Mouse (Mus musculus) T-cell, adult 66 days (primary cell): ENCODE measurements around the gene Gba. TPM values are rescaled to one million over a fixed set of nuclear protein-coding genes. Genes with fewer than 3 reads are reported as not detected.

Experiments used
- total RNA-seq, 2 experiments: library from RNA; stranded (reverse); gene quantifications; 3 replicates in 1 of 2; 4 replicates in 1 of 2; pipeline ENCODE4 v1.2.4; 2023

The Gba gene
- total RNA-seq = 10 to 100 TPM; 64.0 to 68.6 TPM

GRCm38 (mm10) chr3:89202253-89203141 is at the start of gene Gba:
Gene Gba (plus strand): TSS chr3:89202928.

DNA sequence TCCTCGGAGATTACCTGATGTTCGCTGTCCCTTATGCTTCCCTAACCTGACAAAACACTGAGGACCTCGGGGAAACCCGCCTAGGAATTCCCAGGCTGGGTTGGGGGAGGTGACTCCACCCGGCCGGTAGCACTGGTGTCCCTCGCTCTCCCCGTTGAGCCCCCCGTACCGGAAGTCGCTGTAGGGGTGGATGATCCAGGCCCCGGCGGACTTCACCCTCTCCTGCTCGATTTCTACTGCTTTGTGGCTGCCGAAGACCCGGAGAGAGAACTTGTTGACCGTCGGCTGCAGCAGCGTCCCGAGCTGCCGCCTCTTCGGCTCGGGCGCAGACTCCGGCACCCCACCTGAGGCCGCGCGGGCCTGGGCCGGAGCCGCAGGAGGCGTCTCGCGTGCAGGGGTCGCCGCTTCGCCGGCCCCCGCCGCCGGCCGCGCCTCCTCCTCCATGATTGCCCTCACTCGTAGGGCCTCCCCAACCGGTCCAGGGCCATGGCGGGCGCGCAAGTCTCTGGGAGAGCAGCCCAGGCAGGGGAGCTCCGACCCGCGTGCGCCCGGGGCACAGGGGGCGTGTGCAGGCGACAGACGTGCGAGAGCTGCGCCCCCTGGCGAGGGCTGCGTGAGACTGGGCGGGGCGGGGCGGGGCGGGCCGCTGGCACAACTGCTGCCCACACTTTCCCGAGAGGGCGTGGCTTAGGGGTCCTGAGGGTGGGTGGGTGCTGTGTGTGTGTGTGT is 42.9 kb upstream of the Gba start, which contains the start of gene Hcn3:
Gene Hcn3 (minus strand): TSS at position 581 of the 729 bp plus-strand sequence.

GRCm38 (mm10) chr3:89164506-89165267 is 38.0 kb upstream of the Gba start, which contains the start of gene Clk2:
Gene Clk2 (plus strand): TSS chr3:89164795.

DNA sequence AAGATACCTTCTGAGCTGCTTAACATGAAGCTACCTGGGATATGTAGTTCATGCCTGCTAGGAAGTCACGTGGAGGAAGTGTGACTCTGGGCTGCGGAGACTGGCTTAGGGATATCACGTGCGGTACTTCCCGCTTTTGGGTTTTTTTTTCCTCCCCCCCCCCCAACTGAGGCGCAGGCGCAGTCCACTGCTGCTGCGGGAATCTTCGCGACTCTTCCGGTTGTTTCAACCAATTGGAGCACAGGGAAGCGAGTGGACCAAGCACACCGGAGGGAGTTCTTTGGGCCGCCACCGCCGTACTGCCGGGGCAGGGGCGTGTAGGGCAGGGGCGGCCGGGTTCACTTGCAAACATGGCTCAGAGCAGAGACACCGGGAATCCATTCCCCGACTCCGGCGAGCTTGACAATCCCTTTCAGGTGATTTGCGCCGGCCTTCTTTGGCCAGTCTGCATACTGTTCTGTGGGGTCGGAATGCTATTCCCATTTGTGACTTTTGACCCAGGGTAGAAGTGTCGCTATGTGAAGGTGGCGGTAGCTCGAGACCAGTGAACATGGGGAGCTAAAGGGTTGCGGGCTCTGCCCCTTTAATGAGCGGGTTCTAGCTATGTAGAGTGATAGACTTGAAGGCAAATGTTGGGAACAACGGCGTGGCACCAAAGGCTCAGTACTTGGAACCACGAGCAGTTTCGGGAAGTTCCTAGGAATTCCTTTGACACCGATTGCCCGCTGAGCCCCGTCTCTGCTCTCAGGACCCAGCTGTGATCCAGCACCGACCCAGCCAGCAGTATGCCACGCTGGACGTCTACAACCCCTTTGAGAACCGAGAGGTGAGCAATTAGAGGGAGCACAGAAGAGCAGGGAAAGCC is 25.3 kb upstream of the Gba start, which contains the start of gene Scamp3:
Gene Scamp3 (plus strand): TSS at position 232 of the 865 bp plus-strand sequence.

GRCm38 (mm10) chr3:89183058-89183958 is 19.4 kb upstream of the Gba start, which contains the start of gene Fam189b:
Gene Fam189b (plus strand): TSS chr3:89183143.

DNA sequence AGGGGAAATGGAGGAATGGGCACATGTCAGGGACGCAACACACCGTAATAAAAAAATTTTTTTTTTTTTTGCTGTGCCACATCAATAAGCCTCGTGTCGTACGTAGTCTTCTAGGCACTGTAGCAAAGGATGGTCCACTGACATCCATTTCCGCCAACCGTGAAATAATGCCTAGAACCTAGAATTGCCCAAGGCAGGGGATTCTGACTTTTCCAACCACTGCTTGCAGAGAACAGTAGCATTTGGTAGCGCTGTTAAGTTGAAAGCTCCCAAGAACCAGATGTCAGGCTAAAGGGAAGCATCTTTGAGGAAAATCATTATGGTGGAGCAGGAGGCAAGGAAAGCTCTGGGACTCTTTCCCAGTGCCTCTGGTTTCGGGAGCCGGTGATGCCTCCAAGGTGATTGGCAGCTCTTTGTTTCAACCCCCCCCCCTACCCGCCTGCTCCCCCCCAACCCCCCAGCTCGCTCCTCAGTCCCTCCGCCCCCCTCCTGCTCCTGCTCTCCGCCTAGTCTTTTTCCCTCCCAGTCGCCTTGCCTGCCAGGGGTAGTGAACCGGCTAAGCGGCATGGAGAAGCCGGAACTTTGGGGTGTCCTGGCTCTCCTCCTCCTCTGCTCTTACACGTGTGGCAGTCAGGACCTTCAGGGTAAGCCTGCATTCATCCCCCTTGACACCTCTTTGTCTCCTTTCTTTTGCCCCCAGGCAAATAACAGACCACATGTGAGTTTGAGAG is 12.1 kb downstream of the Gba start, which contains the start of gene Thbs3:
Gene Thbs3 (plus strand): TSS at position 500 of the 731 bp plus-strand sequence.

GRCm38 (mm10) chr3:89226900-89227299 is 24.2 kb downstream of the Gba start, which contains the start of gene Mtx1:
Gene Mtx1 (minus strand): TSS chr3:89227088.

DNA sequence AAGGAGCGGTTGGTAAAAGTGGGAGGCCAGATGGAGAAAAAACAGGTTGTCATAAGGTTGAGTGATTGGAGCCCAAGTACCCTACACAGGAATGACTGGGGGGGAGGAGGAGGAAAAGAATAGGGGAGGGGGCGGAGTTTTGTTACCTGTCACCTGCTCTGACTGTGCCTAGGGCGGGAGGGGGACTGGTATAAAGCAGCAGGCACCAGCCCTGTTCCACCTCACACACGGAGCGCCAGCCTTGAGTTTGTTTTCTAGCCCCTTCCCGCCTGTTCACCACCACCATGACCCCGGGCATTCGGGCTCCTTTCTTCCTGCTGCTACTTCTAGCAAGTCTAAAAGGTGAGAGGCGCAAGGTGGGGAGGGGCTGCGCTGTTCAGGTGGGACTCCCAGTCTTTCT is 26.1 kb downstream of the Gba start, which contains the start of gene Muc1:
Gene Muc1 (plus strand): TSS at position 222 of the 400 bp plus-strand sequence.

DNA sequence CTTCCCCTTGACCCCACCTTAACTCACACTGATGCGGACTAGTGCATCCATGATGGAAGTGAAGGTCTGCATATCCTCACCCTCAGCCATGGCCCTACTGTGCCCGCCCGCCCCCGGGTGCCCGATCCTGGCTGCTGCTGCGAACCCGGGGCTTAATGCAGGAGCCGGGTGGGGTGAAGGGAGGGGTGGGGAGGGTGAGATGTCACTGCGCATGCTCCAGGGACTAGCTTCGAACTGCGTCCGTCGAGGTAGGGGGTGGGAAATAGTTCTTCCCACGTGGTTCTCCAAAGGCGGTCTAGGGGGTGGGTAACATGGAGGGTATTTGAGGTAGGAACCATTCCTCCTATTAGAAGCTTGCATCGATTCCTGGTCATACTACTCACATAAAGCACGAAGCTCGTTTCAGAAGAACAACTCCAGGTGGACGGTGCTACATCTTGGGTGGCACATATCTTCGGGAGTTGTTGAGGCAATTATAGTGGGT is 43.0 kb downstream of the Gba start, which contains the start of gene Krtcap2:
Gene Krtcap2 (plus strand): TSS at position 279 of the 484 bp plus-strand sequence.

GRCm38 (mm10) chr3:89246261-89247100 is 43.8 kb downstream of the Gba start, which contains the start of gene Trim46:
Gene Trim46 (minus strand): TSS chr3:89246309.

Other genes starting within 250 kb of the Gba start
- 10 to 100 TPM; 61.7 to 65.0 TPM for gene Rusc1, start 109.6 kb upstream of the Gba start, total RNA-seq
- under 1 TPM in 1 of 2 experiments, not detected in 1; 0.26 TPM for gene Gm43738, start 101.8 kb upstream of the Gba start, total RNA-seq
- gene Fdps, start 101.0 kb upstream of the Gba start, total RNA-seq = 10 to 100 TPM; 32.7 to 40.2 TPM
- under 1 TPM; 0.74 to 0.96 TPM for gene Pklr, start 66.8 kb upstream of the Gba start, total RNA-seq
- 10 to 100 TPM; 11.3 to 14.4 TPM for gene Hcn3, start 42.7 kb upstream of the Gba start, total RNA-seq
- gene Clk2, start 38.1 kb upstream of the Gba start, total RNA-seq = 100 to 1,000 TPM; 123 to 131 TPM
- gene Scamp3, start 25.5 kb upstream of the Gba start, total RNA-seq = 100 to 1,000 TPM; 159 to 177 TPM
- 100 to 1,000 TPM; 178 to 181 TPM for gene Fam189b, start 19.8 kb upstream of the Gba start, total RNA-seq
- gene Thbs3, start 12.3 kb downstream of the Gba start, total RNA-seq = 1 to 10 TPM; 3.4 to 6.3 TPM
- 10 to 100 TPM; 85.4 to 95.2 TPM for gene Mtx1, start 24.2 kb downstream of the Gba start, total RNA-seq
- gene Muc1, start 26.1 kb downstream of the Gba start, total RNA-seq = under 1 TPM in 1 of 2 experiments, not detected in 1; 0.87 TPM
- 100 to 1,000 TPM; 100 to 110 TPM for gene Krtcap2, start 43.0 kb downstream of the Gba start, total RNA-seq
- 1 to 10 TPM; 1.6 to 2.3 TPM for gene Trim46, start 43.4 kb downstream of the Gba start, total RNA-seq
- 10 to 100 TPM; 68.1 to 70.0 TPM for gene Dpm3, start 56.4 kb downstream of the Gba start, total RNA-seq
- gene Slc50a1, start 67.6 kb downstream of the Gba start, total RNA-seq = 100 to 1,000 TPM in 1 of 2 experiments, 10 to 100 TPM in 1; 98.1 to 113 TPM
- gene Efna1, start 78.2 kb downstream of the Gba start, total RNA-seq = not detected
- gene Efna3, start 120.0 kb downstream of the Gba start, total RNA-seq = not detected
- gene Efna4, start 135.1 kb downstream of the Gba start, total RNA-seq = not detected
- 10 to 100 TPM; 11.4 to 12.0 TPM for gene Adam15, start 147.1 kb downstream of the Gba start, total RNA-seq
- gene Dcst2, start 159.0 kb downstream of the Gba start, total RNA-seq = not detected
- under 1 TPM in 1 of 2 experiments, not detected in 1; 0.76 TPM for gene Dcst1, start 162.3 kb downstream of the Gba start, total RNA-seq
- 100 to 1,000 TPM in 1 of 2 experiments, 10 to 100 TPM in 1; 98.0 to 107 TPM for gene Zbtb7b, start 191.8 kb downstream of the Gba start, total RNA-seq
- under 1 TPM in 1 of 2 experiments, not detected in 1; 0.89 TPM for gene Lenep, start 199.9 kb downstream of the Gba start, total RNA-seq
- 10 to 100 TPM; 34.1 to 34.4 TPM for gene Flad1, start 208.9 kb downstream of the Gba start, total RNA-seq
- gene Cks1b, start 215.5 kb downstream of the Gba start, total RNA-seq = 10 to 100 TPM in 1 of 2 experiments, 1 to 10 TPM in 1; 6.3 to 11.8 TPM
- gene Shc1, start 215.5 kb downstream of the Gba start, total RNA-seq = 10 to 100 TPM; 87.6 to 92.3 TPM
- gene Pygo2, start 227.3 kb downstream of the Gba start, total RNA-seq = 10 to 100 TPM; 45.5 to 46.1 TPM
- 100 to 1,000 TPM; 100 to 101 TPM for gene Pbxip1, start 233.8 kb downstream of the Gba start, total RNA-seq